Mouse (Mus musculus): ENCODE data around the gene Arf6.

- TF ChIP-seq EP300 (IDR thresholded peaks at IDR 0.05; ENCODE audit: insufficient read depth, low read depth, low read length) (no peak), CTCF (IDR thresholded peaks at IDR 0.05; ENCODE audit: low read depth, low read length) (no peak), POLR2A (IDR thresholded peaks at IDR 0.05; ENCODE audit: insufficient read depth, low read length) (no peak)
Measured at GRCm38 (mm10) chr12:69371421-69371853, 513 bp upstream of the Arf6 start.

All from ES-Bruce4 (cell line).